ENCODE assay signal across 8 mouse cellular contexts in genomic region chr1:105680587-105680986, GRCm38 (mm10). TPM values are rescaled to one million over a fixed set of nuclear protein-coding genes. Genes with fewer than 3 reads are reported as not detected.
DNase-seq lines count a peak whose midpoint lies in the region; ATAC-seq lines count a peak whose summit lies in the region.

No protein-coding gene starts in this region.

- WGBS in limb, embryonic 11.5 days: 85% methylated on average over 1 of the region's 1 CpGs
- 88% methylated on average over 1 of the region's 1 CpGs for WGBS in limb, embryonic 10.5 days

- no peaks in the 10 kb centered on the region for H3K36me3 ChIP-seq in limb, embryonic 11.5 days (ENCODE audit: control insufficient read depth, insufficient read depth, low read length)
- no peaks in the 10 kb centered on the region; the same call in 1 of the 2 replicates for H3K36me3 ChIP-seq in limb, embryonic 10.5 days

- no peak overlapping the region for H3K9ac ChIP-seq in limb, embryonic 11.5 days (ENCODE audit: low read length)

- H3K4me3 ChIP-seq in limb, embryonic 11.5 days (ENCODE audit: low read depth, low read length): no peak overlapping the region
- no peak overlapping the region for H3K4me3 ChIP-seq in limb, embryonic 10.5 days

- H3K9me3 ChIP-seq in limb, embryonic 11.5 days (ENCODE audit: control insufficient read depth, low read length): no peaks in the 10 kb centered on the region
- no peaks in the 10 kb centered on the region for H3K9me3 ChIP-seq in limb, embryonic 10.5 days (replicated peaks)

- intact Hi-C loops in gastrocnemius, postnatal 14 days (cut with DNase I; ENCODE audit: low total_unique reads): no loop called here

- no peaks in the 10 kb centered on the region for H3K27me3 ChIP-seq in limb, embryonic 11.5 days (ENCODE audit: control insufficient read depth, insufficient read depth, low read length)
- H3K27me3 ChIP-seq in limb, embryonic 10.5 days (ENCODE audit: low read depth, poor library complexity, severe bottlenecking): no peaks in the 10 kb centered on the region

- no peak for ATAC-seq in limb, embryonic 11.5 days (ENCODE audit: insufficient number of reproducible peaks, low FRiP score, low TSS enrichment, low read depth)
- peak; percentile 85 for ATAC-seq in granulocyte monocyte progenitor cell, adult 5-6 weeks (replicated peaks; ENCODE audit: poor library complexity, severe bottlenecking)

- H3K4me1 ChIP-seq in limb, embryonic 11.5 days (ENCODE audit: control insufficient read depth, insufficient read depth, low read length): no peaks in the 10 kb centered on the region
- H3K4me1 ChIP-seq in limb, embryonic 10.5 days: no peaks in the 10 kb centered on the region

- H3K27ac ChIP-seq in limb, embryonic 11.5 days (replicated peaks; ENCODE audit: low read depth, low read length): no peak overlapping the region
- H3K27ac ChIP-seq in limb, embryonic 10.5 days: no peak overlapping the region

- H3K4me2 ChIP-seq in limb, embryonic 11.5 days (ENCODE audit: low read depth, severe bottlenecking): no peak overlapping the region

- DNase-seq in adrenal gland, adult (ENCODE audit: inconsistent age in 2 of 2, low spot score in 1 of 2): peak; percentile 17 to 69
- DNase-seq in adrenal gland, adult 18-20 months (ENCODE audit: low spot score in 2 of 2): no peak
- peak; percentile 22 for DNase-seq in limb, embryonic 11.5 days (ENCODE audit: low spot score)
- DNase-seq in limb, embryonic 10.5 days (ENCODE audit: low spot score): no peak
- peak; percentile 47 for DNase-seq in lung, postnatal 36 days
- DNase-seq in cerebellum, postnatal 4 days (ENCODE audit: low spot score in 2 of 2): no peak
- no peak for DNase-seq in gastrocnemius, postnatal 14 days

RNA-seq across cellular contexts. Expression of gene Relch, which starts 16.9 kb away (rescaled TPM):
- total RNA-seq in adrenal gland, adult 18-20 months (2021): 10 to 100 TPM; 32.0 to 34.6 TPM
- 19.2 and 22.2 TPM in 2 replicates for polyA plus RNA-seq in limb, embryonic 11.5 days (2014; fragmentation: Nextera tagmentation; extraction: Ambion mirVana)
- polyA plus RNA-seq in limb, embryonic 10.5 days (2016; fragmentation: Nextera tagmentation; extraction: Ambion mirVana): 18.1 and 22.4 TPM in 2 replicates
- 43.4 and 62.6 TPM in 2 replicates for total RNA-seq in granulocyte monocyte progenitor cell, adult 5-6 weeks (2014; fragmentation: Nextera tagmentation)
- total RNA-seq in granulocyte monocyte progenitor cell, adult 5-6 weeks (2017): 29.4 and 46.9 TPM in 2 replicates
- total RNA-seq in gastrocnemius, postnatal 14 days (2021): 10 to 100 TPM; 10.1 to 12.8 TPM

RNA-seq across cellular contexts. Expression of gene Pign, which starts 17.1 kb away (rescaled TPM):
- 10 to 100 TPM; 22.0 to 40.0 TPM for total RNA-seq in adrenal gland, adult 18-20 months (2021)
- 12.5 and 13.7 TPM in 2 replicates for polyA plus RNA-seq in limb, embryonic 11.5 days (2014; fragmentation: Nextera tagmentation; extraction: Ambion mirVana)
- polyA plus RNA-seq in limb, embryonic 10.5 days (2016; fragmentation: Nextera tagmentation; extraction: Ambion mirVana): 9.0 and 12.5 TPM in 2 replicates
- 32.3 and 37.1 TPM in 2 replicates for total RNA-seq in granulocyte monocyte progenitor cell, adult 5-6 weeks (2014; fragmentation: Nextera tagmentation)
- 44.3 and 53.0 TPM in 2 replicates for total RNA-seq in granulocyte monocyte progenitor cell, adult 5-6 weeks (2017)
- 1 to 10 TPM; 6.3 to 9.8 TPM for total RNA-seq in gastrocnemius, postnatal 14 days (2021)

Comparison
In these comparisons a context has a peak if more than half of its experiments do, and no peak if none do; other contexts are left out.
1. DNase-seq: peak in adrenal gland, adult (2 of 2), limb, embryonic 11.5 days (single experiment) and lung, postnatal 36 days (single experiment); none in adrenal gland, adult 18-20 months (0 of 2), limb, embryonic 10.5 days (single experiment), cerebellum, postnatal 4 days (0 of 2) and gastrocnemius, postnatal 14 days (single experiment).